Mouse (Mus musculus): ENCODE data around the gene Lsm2. TPM values are rescaled to one million over a fixed set of nuclear protein-coding genes. Genes with fewer than 3 reads are reported as not detected.
A peak's percentile ranks its signal among the peaks of the same experiment; 100 is the strongest.

The Lsm2 gene
- polyA plus RNA-seq, 1 experiment from 2014 or later, result 211 TPM

DNA sequence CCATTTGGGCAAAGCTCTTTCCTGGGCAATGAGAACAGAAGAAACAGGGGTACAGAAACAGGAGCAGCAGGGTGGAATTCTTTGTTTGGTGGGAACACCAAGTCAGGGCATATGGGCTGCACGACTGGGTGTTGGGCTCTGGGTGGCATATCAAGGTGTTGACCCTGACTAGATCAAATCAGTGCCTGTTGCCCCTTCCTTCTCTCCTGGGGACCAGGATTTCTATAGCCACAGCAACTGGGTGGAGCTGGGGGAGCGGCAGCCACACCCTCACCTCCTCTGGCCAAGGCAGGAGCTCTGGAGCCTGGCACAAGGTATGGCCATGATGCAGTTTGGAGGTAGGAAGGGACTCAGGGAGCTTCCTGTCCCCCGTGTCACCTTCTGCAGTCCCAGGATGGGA lies 36.5 kb downstream of the Lsm2 start:
- Histone ChIP-seq H3K4me3 (ENCODE audit: low read depth, low read length) (no peak overlapping the region), H3K4me1 (ENCODE audit: control insufficient read depth, insufficient read depth, low read length) (no peaks in the 10 kb centered on the region)
- no peak for ATAC-seq (ENCODE audit: insufficient read depth, low FRiP score, low TSS enrichment)

DNA sequence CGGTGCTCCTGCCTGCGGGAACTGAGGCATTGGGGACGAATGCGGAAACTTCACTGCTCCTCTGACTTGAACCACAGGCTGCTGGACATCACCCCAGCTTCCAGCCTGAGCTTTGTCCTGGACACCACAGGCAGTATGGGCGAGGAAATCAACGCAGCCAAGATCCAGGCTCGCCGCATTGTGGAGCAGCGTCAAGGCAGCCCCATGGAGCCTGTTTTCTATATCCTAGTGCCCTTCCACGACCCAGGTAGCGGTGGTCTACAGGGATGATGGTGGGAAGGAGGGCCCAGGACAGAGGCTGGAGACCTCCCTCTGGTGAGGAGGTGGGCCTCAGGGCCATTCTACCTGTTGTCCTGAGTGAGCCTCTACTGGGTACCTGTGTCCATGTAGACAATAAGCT lies 38.2 kb downstream of the Lsm2 start:
- Histone ChIP-seq H3K36me3 (ENCODE audit: control insufficient read depth, insufficient read depth, low read length) (peaks cover 9% of the 10 kb centered on the region), H3K9me3 (ENCODE audit: control insufficient read depth, low read length) (no peaks in the 10 kb centered on the region), H3K4me1 (ENCODE audit: control insufficient read depth, insufficient read depth, low read length) (no peaks in the 10 kb centered on the region), H3K4me3 (ENCODE audit: low read depth, low read length) (no peak overlapping the region), H3K27me3 (ENCODE audit: control insufficient read depth, insufficient read depth, low read length) (no peaks in the 10 kb centered on the region), H3K4me2 (ENCODE audit: low read depth) (no peak overlapping the region), H3K27ac (ENCODE audit: low read depth, low read length) (no peak overlapping the region), H3K9ac (ENCODE audit: low read length) (no peak overlapping the region)
- ATAC-seq (ENCODE audit: insufficient read depth, low FRiP score, low TSS enrichment) (no peak), DNase-seq (ENCODE audit: low spot score) (no peak)
- WGBS, result 78% methylated on average over 11 of the region's 11 CpGs

More for the DNA sequence above, 36.5 kb downstream of the Lsm2 start:
- Histone ChIP-seq H3K36me3 (ENCODE audit: control insufficient read depth, insufficient read depth, low read length) (peaks cover 21% of the 10 kb centered on the region), H3K27me3 (ENCODE audit: control insufficient read depth, insufficient read depth, low read length) (no peaks in the 10 kb centered on the region), H3K27ac (ENCODE audit: low read depth, low read length) (no peak overlapping the region), H3K9me3 (ENCODE audit: control insufficient read depth, low read length) (no peaks in the 10 kb centered on the region), H3K9ac (ENCODE audit: low read length) (no peak overlapping the region), H3K4me2 (ENCODE audit: low read depth) (no peak overlapping the region)
- WGBS, result 80% methylated on average over 3 of the region's 3 CpGs
- DNase-seq (ENCODE audit: low spot score), result no peak

DNA sequence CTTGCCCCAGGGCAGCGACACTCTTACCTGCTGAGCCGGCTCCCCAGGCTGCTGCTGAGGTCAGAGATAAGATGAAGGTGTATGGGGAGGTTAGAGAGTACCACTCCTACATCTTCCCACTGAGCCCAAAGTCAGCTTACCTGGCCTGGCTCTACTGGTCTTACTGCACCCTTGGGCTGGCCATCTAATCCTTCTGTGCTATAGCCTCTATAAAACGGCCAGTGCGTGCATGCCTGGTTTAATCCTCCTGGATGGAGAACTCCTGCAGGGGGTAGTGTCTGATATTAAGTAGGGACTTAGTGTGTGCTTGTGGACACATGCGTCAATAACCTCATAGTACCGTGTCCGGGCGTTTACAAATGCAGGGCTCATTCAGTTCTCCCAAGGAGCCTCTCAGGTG lies 38.9 kb downstream of the Lsm2 start:
- Histone ChIP-seq H3K4me2 (ENCODE audit: low read depth) (no peak overlapping the region), H3K4me3 (ENCODE audit: low read depth, low read length) (no peak overlapping the region), H3K9me3 (ENCODE audit: control insufficient read depth, low read length) (no peaks in the 10 kb centered on the region), H3K36me3 (ENCODE audit: control insufficient read depth, insufficient read depth, low read length) (peaks cover 3% of the 10 kb centered on the region), H3K27me3 (ENCODE audit: control insufficient read depth, insufficient read depth, low read length) (no peaks in the 10 kb centered on the region), H3K4me1 (ENCODE audit: control insufficient read depth, insufficient read depth, low read length) (no peaks in the 10 kb centered on the region), H3K9ac (ENCODE audit: low read length) (no peak overlapping the region), H3K27ac (ENCODE audit: low read depth, low read length) (no peak overlapping the region)
- 87% methylated on average over 8 of the region's 8 CpGs for WGBS
- ATAC-seq (ENCODE audit: insufficient read depth, low FRiP score, low TSS enrichment) (no peak), DNase-seq (ENCODE audit: low spot score) (no peak)

DNA sequence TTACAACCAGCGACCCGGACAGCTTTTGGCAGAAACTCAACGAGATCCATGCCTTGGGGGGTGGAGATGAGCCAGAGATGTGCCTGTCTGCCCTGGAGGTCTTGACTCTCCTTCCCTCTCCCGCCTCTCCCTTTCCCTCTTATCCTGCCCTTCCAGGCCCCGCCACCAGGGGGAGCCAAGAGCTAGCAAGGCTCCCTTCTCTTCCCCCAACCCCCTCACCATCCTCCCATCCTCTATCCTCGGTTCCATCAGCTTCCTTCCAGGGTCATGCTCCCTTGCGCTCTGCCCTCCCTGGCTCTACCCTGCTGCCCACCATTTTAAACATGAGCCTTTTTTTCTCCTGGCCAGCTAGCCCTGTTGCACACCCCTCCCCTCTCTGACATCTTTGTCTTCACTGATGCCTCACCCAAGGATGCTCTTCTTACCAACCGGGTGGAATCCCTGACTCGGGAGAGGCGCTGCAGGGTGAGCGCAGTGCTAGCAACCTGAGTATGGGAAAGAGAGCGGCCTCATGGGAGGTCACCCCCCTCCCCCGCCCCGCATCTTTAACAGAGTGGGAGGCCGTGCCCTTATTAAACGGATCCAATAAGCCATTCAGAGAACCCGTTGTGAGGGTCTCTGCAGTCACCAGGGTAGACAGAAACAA lies 39.6 kb downstream of the Lsm2 start:
- H3K27ac ChIP-seq (ENCODE audit: low read depth, low read length), result no peak overlapping the region
- DNase-seq (ENCODE audit: low spot score), result peak; percentile 92
- no peaks in the 10 kb centered on the region for H3K9me3 ChIP-seq (ENCODE audit: control insufficient read depth, low read length)
- 14% methylated on average over 17 of the region's 17 CpGs for WGBS
- H3K36me3 ChIP-seq (ENCODE audit: control insufficient read depth, insufficient read depth, low read length), result no peaks in the 10 kb centered on the region
- H3K4me1 ChIP-seq (ENCODE audit: control insufficient read depth, insufficient read depth, low read length), result no peaks in the 10 kb centered on the region
- no peaks in the 10 kb centered on the region for H3K27me3 ChIP-seq (ENCODE audit: control insufficient read depth, insufficient read depth, low read length)
- H3K9ac ChIP-seq (ENCODE audit: low read length), result peak overlapping the region; percentile 24; the same call in 1 of the 2 replicates
- no peak overlapping the region for H3K4me3 ChIP-seq (ENCODE audit: low read depth, low read length)
- peak; percentile 51; the same call in 1 of the 2 replicates for ATAC-seq (ENCODE audit: insufficient read depth, low FRiP score, low TSS enrichment)
- H3K4me2 ChIP-seq (ENCODE audit: low read depth), result no peak overlapping the region

DNA sequence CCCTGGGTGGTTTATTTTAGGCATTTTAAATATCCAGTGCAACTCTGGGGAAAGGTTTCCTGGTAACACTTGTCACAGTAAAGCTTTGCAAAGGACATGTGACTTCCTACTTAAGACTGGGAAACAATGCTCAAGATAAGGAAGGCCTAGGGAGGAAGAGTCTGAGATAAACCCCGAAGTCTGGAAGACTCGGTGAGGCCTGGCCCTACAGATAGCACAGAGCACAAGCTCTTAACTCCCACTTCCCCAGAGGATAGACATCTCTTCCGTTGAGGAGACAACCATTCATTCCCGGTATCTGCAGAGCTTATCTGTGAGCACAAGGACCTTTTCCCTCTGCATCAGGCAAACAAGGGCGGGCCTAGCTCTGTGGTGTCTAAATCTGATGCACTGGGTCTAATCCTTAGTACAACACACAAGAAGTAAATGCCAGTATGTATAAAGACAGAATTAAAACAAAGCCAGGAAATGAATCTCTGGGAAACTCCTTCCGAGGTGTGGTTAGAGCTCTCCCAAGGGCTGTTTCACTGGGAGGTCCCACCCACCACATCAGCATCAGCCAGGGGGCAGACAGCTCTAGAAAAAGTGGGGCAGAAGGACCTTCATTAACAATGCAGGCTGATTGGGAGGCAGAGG lies 40.3 kb downstream of the Lsm2 start:
- Histone ChIP-seq H3K27ac (ENCODE audit: low read depth, low read length) (no peak overlapping the region), H3K27me3 (ENCODE audit: control insufficient read depth, insufficient read depth, low read length) (no peaks in the 10 kb centered on the region), H3K4me1 (ENCODE audit: control insufficient read depth, insufficient read depth, low read length) (no peaks in the 10 kb centered on the region), H3K9ac (ENCODE audit: low read length) (no peak overlapping the region), H3K4me3 (ENCODE audit: low read depth, low read length) (no peak overlapping the region), H3K9me3 (ENCODE audit: control insufficient read depth, low read length) (no peaks in the 10 kb centered on the region), H3K4me2 (ENCODE audit: low read depth) (no peak overlapping the region), H3K36me3 (ENCODE audit: control insufficient read depth, insufficient read depth, low read length) (no peaks in the 10 kb centered on the region)
- ATAC-seq (ENCODE audit: insufficient read depth, low FRiP score, low TSS enrichment) (no peak), DNase-seq (ENCODE audit: low spot score) (no peak)
- 74% methylated on average over 6 of the region's 6 CpGs for WGBS

DNA sequence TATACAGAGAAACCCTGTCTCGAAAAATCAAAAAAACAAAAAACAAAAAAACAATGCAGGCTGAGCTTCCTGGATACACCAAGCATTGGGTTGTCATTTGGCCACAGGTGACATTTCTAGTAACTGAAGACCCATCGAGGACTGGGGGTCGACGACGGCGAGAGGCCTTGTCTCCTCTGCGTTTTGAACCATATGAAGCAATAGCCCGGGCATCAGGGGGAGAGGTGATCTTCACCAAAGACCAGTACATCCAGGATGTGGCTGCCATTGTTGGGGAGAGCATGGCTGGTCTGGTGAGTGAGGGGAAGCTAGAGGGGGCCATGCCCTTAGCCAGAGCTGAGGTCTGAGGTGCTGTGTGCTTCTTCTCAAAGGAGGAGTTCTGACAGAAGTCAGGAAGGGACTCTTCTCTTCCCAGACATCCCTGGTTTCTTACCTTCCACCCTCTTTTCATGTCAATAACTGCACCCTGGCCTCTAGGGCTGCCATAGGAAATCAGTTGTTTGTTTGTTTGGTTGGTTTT lies 40.9 kb downstream of the Lsm2 start:
- WGBS, result 94% methylated on average over 8 of the region's 8 CpGs
- no peak for DNase-seq (ENCODE audit: low spot score)
- H3K4me1 ChIP-seq (ENCODE audit: control insufficient read depth, insufficient read depth, low read length), result no peaks in the 10 kb centered on the region

DNA sequence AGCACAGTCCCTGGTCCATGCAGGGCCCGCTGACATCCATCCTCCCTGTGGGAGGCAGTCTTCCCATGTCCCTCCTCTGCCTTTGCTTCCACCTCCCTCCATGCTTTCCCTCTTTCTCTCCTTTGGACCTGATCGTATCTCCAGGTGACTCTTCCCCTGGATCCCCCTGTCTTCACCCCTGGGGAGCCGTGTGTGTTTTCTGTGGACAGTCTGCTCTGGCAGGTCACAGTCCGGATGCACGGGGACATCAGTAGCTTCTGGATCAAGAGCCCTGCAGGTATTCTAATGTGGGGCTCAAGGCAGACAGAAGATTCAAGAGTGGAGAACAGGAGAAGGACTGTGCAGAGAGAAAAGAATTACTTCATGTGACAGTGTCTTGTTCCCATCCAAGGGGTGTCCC lies 41.6 kb downstream of the Lsm2 start:
- H3K4me2 ChIP-seq (ENCODE audit: low read depth), result no peak overlapping the region
- whole genome bisulfite sequencing, result 84% methylated on average over 5 of the region's 5 CpGs
- no peaks in the 10 kb centered on the region for H3K9me3 ChIP-seq (ENCODE audit: control insufficient read depth, low read length)
- H3K4me3 ChIP-seq (ENCODE audit: low read depth, low read length), result no peak overlapping the region
- H3K9ac ChIP-seq (ENCODE audit: low read length), result no peak overlapping the region
- 0 out of 2 replicates have a peak, but pooled peaks cover 2% of the 10 kb centered on the region for H3K4me1 ChIP-seq (ENCODE audit: control insufficient read depth, insufficient read depth, low read length)
- ATAC-seq (ENCODE audit: insufficient read depth, low FRiP score, low TSS enrichment) (no peak), DNase-seq (ENCODE audit: low spot score) (no peak)
- H3K27ac ChIP-seq (ENCODE audit: low read depth, low read length), result no peak overlapping the region
- H3K27me3 ChIP-seq (ENCODE audit: control insufficient read depth, insufficient read depth, low read length), result no peaks in the 10 kb centered on the region
- no peaks in the 10 kb centered on the region for H3K36me3 ChIP-seq (ENCODE audit: control insufficient read depth, insufficient read depth, low read length)

More for the DNA sequence above, 40.9 kb downstream of the Lsm2 start:
- H3K27ac ChIP-seq (ENCODE audit: low read depth, low read length), result no peak overlapping the region
- ATAC-seq (ENCODE audit: insufficient read depth, low FRiP score, low TSS enrichment), result no peak
- H3K4me3 ChIP-seq (ENCODE audit: low read depth, low read length), result no peak overlapping the region
- H3K4me2 ChIP-seq (ENCODE audit: low read depth), result no peak overlapping the region
- no peaks in the 10 kb centered on the region for H3K9me3 ChIP-seq (ENCODE audit: control insufficient read depth, low read length)
- no peaks in the 10 kb centered on the region for H3K36me3 ChIP-seq (ENCODE audit: control insufficient read depth, insufficient read depth, low read length)
- H3K9ac ChIP-seq (ENCODE audit: low read length), result no peak overlapping the region
- no peaks in the 10 kb centered on the region for H3K27me3 ChIP-seq (ENCODE audit: control insufficient read depth, insufficient read depth, low read length)

GRCm38 (mm10) chr17:35023756-35024155 lies 42.1 kb downstream of the Lsm2 start:
- no peak overlapping the region; the same call in 1 of the 2 replicates for H3K9ac ChIP-seq (ENCODE audit: low read length)
- no peak overlapping the region for H3K4me2 ChIP-seq (ENCODE audit: low read depth)
- H3K4me1 ChIP-seq (ENCODE audit: control insufficient read depth, insufficient read depth, low read length), result 0 out of 2 replicates have a peak, but pooled peaks cover 2% of the 10 kb centered on the region
- H3K27me3 ChIP-seq (ENCODE audit: control insufficient read depth, insufficient read depth, low read length), result no peaks in the 10 kb centered on the region
- H3K4me3 ChIP-seq (ENCODE audit: low read depth, low read length), result no peak overlapping the region
- ATAC-seq (ENCODE audit: insufficient read depth, low FRiP score, low TSS enrichment) (no peak), DNase-seq (ENCODE audit: low spot score) (no peak)
- no peaks in the 10 kb centered on the region for H3K9me3 ChIP-seq (ENCODE audit: control insufficient read depth, low read length)
- H3K27ac ChIP-seq (ENCODE audit: low read depth, low read length), result no peak overlapping the region
- 88% methylated on average over 4 of the region's 4 CpGs for WGBS
- H3K36me3 ChIP-seq (ENCODE audit: control insufficient read depth, insufficient read depth, low read length), result no peaks in the 10 kb centered on the region

- H3K36me3 ChIP-seq (ENCODE audit: control insufficient read depth, insufficient read depth, low read length), result no peaks in the 10 kb centered on the region
- WGBS, result 84% methylated on average over 13 of the region's 13 CpGs
- ATAC-seq (ENCODE audit: insufficient read depth, low FRiP score, low TSS enrichment), result no peak
- no peaks in the 10 kb centered on the region for H3K9me3 ChIP-seq (ENCODE audit: control insufficient read depth, low read length)
- DNase-seq (ENCODE audit: low spot score), result no peak
- H3K4me3 ChIP-seq (ENCODE audit: low read depth, low read length), result no peak overlapping the region
- no peak overlapping the region for H3K27ac ChIP-seq (ENCODE audit: low read depth, low read length)
- no peak overlapping the region for H3K9ac ChIP-seq (ENCODE audit: low read length)
- 0 out of 2 replicates have a peak, but pooled peaks cover 2% of the 10 kb centered on the region for H3K4me1 ChIP-seq (ENCODE audit: control insufficient read depth, insufficient read depth, low read length)
- no peak overlapping the region for H3K4me2 ChIP-seq (ENCODE audit: low read depth)
- H3K27me3 ChIP-seq (ENCODE audit: control insufficient read depth, insufficient read depth, low read length), result no peaks in the 10 kb centered on the region
Observed at GRCm38 (mm10) chr17:35024261-35024660, 42.6 kb downstream of the Lsm2 start.

All from neural tube, embryonic 11.5 days (tissue).